Mouse (Mus musculus): Measurements from ENCODE around the gene Mrps18b. TPM values are rescaled to one million over a fixed set of nuclear protein-coding genes. Genes with fewer than 3 reads are reported as not detected.

The Mrps18b gene
- total and polyA plus RNA-seq, 2 experiments from 2014 or later = 34.5 to 65.5 TPM

GRCm38 (mm10) chr17:35923281-35923680 is 7.1 kb upstream of the Mrps18b start:
- DNase-seq = no peak

GRCm38 (mm10) chr17:35922566-35922965 is 6.4 kb upstream of the Mrps18b start:
- ATAC-seq (no peak), DNase-seq (no peak)
- no peak overlapping the region for H3K4me2 ChIP-seq (ENCODE audit: low read depth)
- H3K9me3 ChIP-seq (ENCODE audit: low read length) = no peaks in the 10 kb centered on the region
- no peak overlapping the region for H3K9ac ChIP-seq
- H3K36me3 ChIP-seq (ENCODE audit: insufficient read depth) = peaks cover 41% of the 10 kb centered on the region
- 84% methylated on average over 3 of the region's 3 CpGs for WGBS
- H3K27me3 ChIP-seq (ENCODE audit: insufficient read depth, low read length) = no peaks in the 10 kb centered on the region
- peak overlapping the region; percentile 35; the same call in 1 of the 2 replicates for H3K27ac ChIP-seq (ENCODE audit: low read depth, low read length)
- H3K4me1 ChIP-seq (ENCODE audit: insufficient read depth) = peaks cover 18% of the 10 kb centered on the region
- no peak overlapping the region for H3K4me3 ChIP-seq (ENCODE audit: low read depth, low read length)
- TF ChIP-seq CTCF (IDR thresholded peaks at IDR 0.05; ENCODE audit: low read depth) = no peak

More at GRCm38 (mm10) chr17:35923281-35923680, 7.1 kb upstream of the Mrps18b start:
- no peak overlapping the region for H3K4me2 ChIP-seq (ENCODE audit: low read depth)
- no peak for TF ChIP-seq CTCF (IDR thresholded peaks at IDR 0.05; ENCODE audit: low read depth)
- H3K4me3 ChIP-seq (ENCODE audit: low read depth, low read length) = no peak overlapping the region
- WGBS = 96% methylated on average over 4 of the region's 4 CpGs
- no peak overlapping the region for H3K27ac ChIP-seq (ENCODE audit: low read depth, low read length)
- peaks cover 48% of the 10 kb centered on the region for H3K36me3 ChIP-seq (ENCODE audit: insufficient read depth)
- H3K9ac ChIP-seq = no peak overlapping the region
- peaks cover 18% of the 10 kb centered on the region for H3K4me1 ChIP-seq (ENCODE audit: insufficient read depth)
- ATAC-seq = no peak
- H3K27me3 ChIP-seq (ENCODE audit: insufficient read depth, low read length) = no peaks in the 10 kb centered on the region
- no peaks in the 10 kb centered on the region for H3K9me3 ChIP-seq (ENCODE audit: low read length)

GRCm38 (mm10) chr17:35921710-35922109 is 5.5 kb upstream of the Mrps18b start:
- DNase-seq (no peak), ATAC-seq (no peak)
- H3K4me1 ChIP-seq (ENCODE audit: insufficient read depth) = peaks cover 18% of the 10 kb centered on the region
- 75% methylated on average over 4 of the region's 4 CpGs for WGBS
- H3K9me3 ChIP-seq (ENCODE audit: low read length) = no peaks in the 10 kb centered on the region
- H3K9ac ChIP-seq = no peak overlapping the region
- no peak for TF ChIP-seq CTCF (IDR thresholded peaks at IDR 0.05; ENCODE audit: low read depth)
- no peak overlapping the region for H3K27ac ChIP-seq (ENCODE audit: low read depth, low read length)
- no peak overlapping the region for H3K4me2 ChIP-seq (ENCODE audit: low read depth)
- no peak overlapping the region for H3K4me3 ChIP-seq (ENCODE audit: low read depth, low read length)
- H3K27me3 ChIP-seq (ENCODE audit: insufficient read depth, low read length) = no peaks in the 10 kb centered on the region
- peaks cover 34% of the 10 kb centered on the region for H3K36me3 ChIP-seq (ENCODE audit: insufficient read depth)

- peak; percentile 69 for DNase-seq
- WGBS = 66% methylated on average over 5 of the region's 5 CpGs
- Histone ChIP-seq H3K4me1 (ENCODE audit: insufficient read depth) (peaks cover 18% of the 10 kb centered on the region), H3K27ac (ENCODE audit: low read depth, low read length) (peak overlapping the region; percentile 11; the same call in 1 of the 2 replicates), H3K9me3 (ENCODE audit: low read length) (no peaks in the 10 kb centered on the region), H3K27me3 (ENCODE audit: insufficient read depth, low read length) (no peaks in the 10 kb centered on the region), H3K4me2 (ENCODE audit: low read depth) (no peak overlapping the region; the same call in 1 of the 2 replicates), H3K9ac (no peak overlapping the region), H3K36me3 (ENCODE audit: insufficient read depth) (peaks cover 27% of the 10 kb centered on the region), H3K4me3 (ENCODE audit: low read depth, low read length) (no peak overlapping the region)
- peak; percentile 74 for TF ChIP-seq CTCF (IDR thresholded peaks at IDR 0.05; ENCODE audit: low read depth)
- ATAC-seq = no peak
These were observed 4.8 kb upstream of the Mrps18b start for GRCm38 (mm10) chr17:35920862-35921562.

- Histone ChIP-seq H3K9ac (peak overlapping the region; percentile 99), H3K36me3 (ENCODE audit: insufficient read depth) (peaks cover 23% of the 10 kb centered on the region), H3K27ac (ENCODE audit: low read depth, low read length) (peak overlapping the region; percentile 100), H3K4me1 (ENCODE audit: insufficient read depth) (peaks cover 18% of the 10 kb centered on the region), H3K4me2 (ENCODE audit: low read depth) (peak overlapping the region; percentile 79), H3K9me3 (ENCODE audit: low read length) (no peaks in the 10 kb centered on the region), H3K27me3 (ENCODE audit: insufficient read depth, low read length) (no peaks in the 10 kb centered on the region), H3K4me3 (ENCODE audit: low read depth, low read length) (no peak overlapping the region)
- TF ChIP-seq CTCF (IDR thresholded peaks at IDR 0.05; ENCODE audit: low read depth) = no peak
- no peak for DNase-seq
- ATAC-seq = no peak
- WGBS = 68% methylated on average over 1 of the region's 1 CpGs
These were observed 4.2 kb upstream of the Mrps18b start for GRCm38 (mm10) chr17:35920384-35920783.

GRCm38 (mm10) chr17:35919864-35920301 is 3.7 kb upstream of the Mrps18b start:
- no peaks in the 10 kb centered on the region for H3K27me3 ChIP-seq (ENCODE audit: insufficient read depth, low read length)
- no peak for TF ChIP-seq CTCF (IDR thresholded peaks at IDR 0.05; ENCODE audit: low read depth)
- H3K9me3 ChIP-seq (ENCODE audit: low read length) = no peaks in the 10 kb centered on the region
- DNase-seq (no peak), ATAC-seq (no peak)
- H3K27ac ChIP-seq (ENCODE audit: low read depth, low read length) = peak overlapping the region; percentile 100
- peaks cover 18% of the 10 kb centered on the region for H3K4me1 ChIP-seq (ENCODE audit: insufficient read depth)
- H3K4me3 ChIP-seq (ENCODE audit: low read depth, low read length) = peak overlapping the region; percentile 72
- H3K36me3 ChIP-seq (ENCODE audit: insufficient read depth) = peaks cover 18% of the 10 kb centered on the region
- peak overlapping the region; percentile 99 for H3K9ac ChIP-seq
- WGBS = 35% methylated on average over 6 of the region's 6 CpGs
- peak overlapping the region; percentile 79 for H3K4me2 ChIP-seq (ENCODE audit: low read depth)

GRCm38 (mm10) chr17:35919060-35919715 is 3.0 kb upstream of the Mrps18b start:
- no peaks in the 10 kb centered on the region for H3K9me3 ChIP-seq (ENCODE audit: low read length)
- no peak for TF ChIP-seq CTCF (IDR thresholded peaks at IDR 0.05; ENCODE audit: low read depth)
- 5% methylated on average over 7 of the region's 7 CpGs for WGBS

More at GRCm38 (mm10) chr17:35919060-35919715, 3.0 kb upstream of the Mrps18b start:
- H3K4me2 ChIP-seq (ENCODE audit: low read depth) = peak overlapping the region; percentile 79
- ATAC-seq = peak; percentile 53
- DNase-seq = peak; percentile 97
- peaks cover 11% of the 10 kb centered on the region for H3K36me3 ChIP-seq (ENCODE audit: insufficient read depth)
- H3K27me3 ChIP-seq (ENCODE audit: insufficient read depth, low read length) = no peaks in the 10 kb centered on the region
- peak overlapping the region; percentile 100 for H3K27ac ChIP-seq (ENCODE audit: low read depth, low read length)
- peak overlapping the region; percentile 72 for H3K4me3 ChIP-seq (ENCODE audit: low read depth, low read length)
- peaks cover 18% of the 10 kb centered on the region for H3K4me1 ChIP-seq (ENCODE audit: insufficient read depth)
- peak overlapping the region; percentile 99 for H3K9ac ChIP-seq
